Mouse (Mus musculus): ENCODE results near the gene Glrx3. TPM values are rescaled to one million over a fixed set of nuclear protein-coding genes. Genes with fewer than 3 reads are reported as not detected.
"Not testable (repeated sequence)": the region's sequence is repeated elsewhere in the genome, so short reads cannot be mapped to it uniquely, and the experiment has no call there.

Gene Glrx3
- polyA plus RNA-seq, 1 experiment from 2014 or later: 212 TPM

DNA sequence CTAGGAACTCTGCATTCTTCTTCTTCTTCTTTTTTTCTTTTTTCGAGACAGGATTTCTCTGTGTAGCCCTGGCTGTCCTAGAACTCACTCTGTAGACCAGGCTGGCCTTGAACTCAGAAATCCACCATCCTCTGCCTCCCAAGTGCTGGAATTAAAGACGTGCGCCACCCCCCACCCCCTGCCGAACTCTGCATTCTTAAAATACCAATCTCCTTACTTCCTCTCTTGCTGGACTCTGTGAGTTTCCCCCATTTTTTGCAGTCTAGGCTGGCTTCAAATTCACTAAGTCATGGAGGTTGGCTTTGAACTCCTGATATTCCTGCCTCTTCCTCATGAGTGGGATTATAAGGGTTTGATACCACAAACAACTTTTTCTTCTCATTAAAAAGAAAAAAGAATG, 10.7 kb upstream of the Glrx3 start:
- H3K9ac ChIP-seq: no peak overlapping the region
- no peaks in the 10 kb centered on the region for H3K27me3 ChIP-seq
- no peak for ATAC-seq (ENCODE audit: insufficient number of reproducible peaks, low FRiP score, low TSS enrichment, low read depth)
- no peaks in the 10 kb centered on the region for H3K9me3 ChIP-seq (replicated peaks)
- no peak overlapping the region for H3K4me3 ChIP-seq (replicated peaks)
- no peak overlapping the region for H3K27ac ChIP-seq (replicated peaks)
- H3K4me1 ChIP-seq: 0 out of 2 replicates have a peak, but pooled peaks cover 2% of the 10 kb centered on the region
- H3K36me3 ChIP-seq: no peaks in the 10 kb centered on the region
- H3K4me2 ChIP-seq (replicated peaks): no peak overlapping the region
- 50% methylated on average over 4 of the region's 4 CpGs for WGBS

DNA sequence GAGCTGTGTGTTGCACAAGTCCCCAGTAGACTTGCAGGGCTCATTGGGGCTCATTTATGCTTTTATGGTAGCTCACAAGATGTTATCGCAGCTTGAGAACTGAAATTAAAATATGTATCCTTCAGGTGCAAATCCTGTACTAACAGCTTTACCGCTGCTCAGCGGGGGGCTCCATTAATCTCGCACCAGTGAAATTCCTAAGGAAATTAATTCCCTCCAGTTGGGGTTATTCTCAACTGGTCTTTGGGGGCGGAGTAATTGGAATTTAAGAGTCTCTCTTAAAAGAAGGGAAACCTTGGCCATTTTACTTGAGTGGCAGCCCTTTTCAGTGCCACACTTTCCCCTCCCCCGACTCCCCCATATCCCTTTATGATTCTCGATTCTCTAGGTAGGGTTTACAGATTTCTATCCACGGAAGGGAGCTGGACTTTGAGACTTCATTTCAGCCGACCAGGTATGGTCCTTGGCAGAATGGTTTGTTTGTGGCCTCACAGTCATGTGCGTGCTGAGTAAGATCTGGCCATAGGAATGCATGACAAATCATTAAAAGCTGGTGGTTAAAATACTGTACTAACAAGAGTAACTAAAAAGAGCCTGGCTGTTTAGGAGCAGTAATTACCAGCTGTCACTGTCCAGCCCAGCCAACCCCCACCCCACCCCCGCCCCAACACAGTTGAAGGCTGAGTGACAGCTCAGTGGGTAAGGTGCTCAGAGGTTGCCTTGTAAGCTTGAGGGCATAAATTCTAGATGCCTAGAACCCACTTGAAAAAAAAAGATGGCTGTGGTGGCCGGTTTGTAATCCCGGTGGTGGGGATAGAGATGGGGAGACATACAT, 5.4 kb upstream of the Glrx3 start:
- no peak overlapping the region for H3K4me2 ChIP-seq (replicated peaks)
- no peaks in the 10 kb centered on the region for H3K27me3 ChIP-seq
- H3K27ac ChIP-seq (replicated peaks): no peak overlapping the region
- 0 out of 2 replicates have a peak, but pooled peaks cover 12% of the 10 kb centered on the region for H3K4me1 ChIP-seq
- H3K36me3 ChIP-seq: no peaks in the 10 kb centered on the region
- 35% methylated on average over 13 of the region's 13 CpGs for WGBS
- peak; percentile 65; the same call in 1 of the 2 replicates for ATAC-seq (ENCODE audit: insufficient number of reproducible peaks, low FRiP score, low TSS enrichment, low read depth)
- H3K4me3 ChIP-seq (replicated peaks): no peak overlapping the region
- no peaks in the 10 kb centered on the region for H3K9me3 ChIP-seq (replicated peaks)
- no peak overlapping the region for H3K9ac ChIP-seq

DNA sequence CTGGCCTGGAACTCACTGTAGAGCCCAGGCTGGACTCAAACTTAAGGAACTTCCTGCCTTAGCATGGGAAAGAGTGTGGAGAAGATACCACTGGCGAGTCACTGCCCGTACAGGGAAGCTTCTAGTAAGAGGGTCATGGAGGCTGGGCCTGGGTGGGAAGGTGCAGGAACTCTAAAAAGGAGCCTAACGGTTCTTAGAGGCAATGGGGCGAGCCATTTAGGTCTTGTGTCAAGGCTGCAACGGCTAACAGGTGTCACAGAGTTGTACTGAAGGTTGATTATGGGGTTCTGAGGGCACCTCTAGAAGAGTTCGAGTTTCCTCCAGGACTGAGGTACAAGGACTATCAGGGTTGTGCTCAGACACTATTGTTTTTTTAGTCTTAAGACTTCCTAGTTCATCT, 513 bp upstream of the Glrx3 start:
- H3K27me3 ChIP-seq: no peaks in the 10 kb centered on the region
- no peak overlapping the region for H3K9ac ChIP-seq
- H3K9me3 ChIP-seq (replicated peaks): no peaks in the 10 kb centered on the region
- no peak for ATAC-seq (ENCODE audit: insufficient number of reproducible peaks, low FRiP score, low TSS enrichment, low read depth)
- WGBS: 70% methylated on average over 6 of the region's 6 CpGs
- H3K4me2 ChIP-seq (replicated peaks): peak overlapping the region; percentile 62
- no peaks in the 10 kb centered on the region for H3K36me3 ChIP-seq
- no peak overlapping the region for H3K27ac ChIP-seq (replicated peaks)
- H3K4me1 ChIP-seq: peaks cover 24% of the 10 kb centered on the region
- peak overlapping the region; percentile 98; the same call in 1 of the 2 replicates for H3K4me3 ChIP-seq (replicated peaks)

DNA sequence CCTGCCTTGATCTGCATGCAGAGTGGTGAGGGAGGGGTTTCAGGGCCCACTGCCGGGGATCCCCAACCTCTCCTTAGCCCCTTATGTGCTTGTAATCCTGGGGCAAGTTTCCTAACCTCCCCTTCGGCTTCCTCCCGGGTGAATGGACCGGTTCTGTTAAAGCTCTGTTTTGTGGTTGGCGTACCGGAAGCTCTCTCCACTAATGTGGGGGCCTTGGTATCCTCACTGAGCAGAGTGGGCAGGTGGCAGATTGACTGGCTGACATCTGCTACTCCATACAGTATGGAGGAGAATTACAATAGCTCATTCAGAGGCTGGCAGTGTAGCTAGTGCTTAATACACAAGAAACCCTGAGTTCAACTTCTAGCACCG, 751 bp downstream of the Glrx3 start:
- WGBS: under 1% methylated on average over 7 of the region's 7 CpGs
- peak overlapping the region; percentile 62 for H3K4me2 ChIP-seq (replicated peaks)
- no peaks in the 10 kb centered on the region for H3K9me3 ChIP-seq (replicated peaks)
- H3K4me1 ChIP-seq: peaks cover 24% of the 10 kb centered on the region
- H3K36me3 ChIP-seq: no peaks in the 10 kb centered on the region
- ATAC-seq (ENCODE audit: insufficient number of reproducible peaks, low FRiP score, low TSS enrichment, low read depth): no peak
- peak overlapping the region; percentile 98 for H3K4me3 ChIP-seq (replicated peaks)
- H3K27ac ChIP-seq (replicated peaks): peak overlapping the region; percentile 90
- H3K9ac ChIP-seq: peak overlapping the region; percentile 96
- no peaks in the 10 kb centered on the region for H3K27me3 ChIP-seq

DNA sequence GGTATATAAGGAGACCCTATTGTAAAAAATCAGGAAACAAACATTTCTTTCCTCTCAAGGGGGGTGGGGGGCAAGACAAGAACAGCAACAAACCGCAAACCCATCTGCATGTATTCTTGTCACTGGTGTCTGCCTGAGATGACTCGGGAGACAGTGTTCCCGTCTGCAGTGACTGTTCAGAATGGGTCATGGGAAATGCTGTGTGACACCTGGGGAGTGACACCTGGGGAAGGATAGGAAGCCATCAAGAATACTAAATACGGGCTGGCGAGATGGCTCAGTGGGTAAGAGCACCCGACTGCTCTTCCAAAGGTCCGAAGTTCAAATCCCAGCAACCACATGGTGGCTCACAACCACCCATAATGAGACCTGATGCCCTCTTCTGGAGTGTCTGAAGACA, 1.5 kb downstream of the Glrx3 start:
- H3K27me3 ChIP-seq; H3K36me3 ChIP-seq; H3K9me3 ChIP-seq (replicated peaks); ATAC-seq (ENCODE audit: insufficient number of reproducible peaks, low FRiP score, low TSS enrichment, low read depth): not testable (repeated sequence)
- peak overlapping the region; percentile 90; the same call in 1 of the 2 replicates for H3K27ac ChIP-seq (replicated peaks)
- 0 out of 2 replicates have a peak overlapping the region, but pooled peaks have one; percentile 96 for H3K9ac ChIP-seq
- H3K4me2 ChIP-seq (replicated peaks): peak overlapping the region; percentile 62
- peak overlapping the region; percentile 98 for H3K4me3 ChIP-seq (replicated peaks)
- H3K4me1 ChIP-seq: peaks cover 24% of the 10 kb centered on the region
- WGBS: 72% methylated on average over 7 of the region's 7 CpGs

DNA sequence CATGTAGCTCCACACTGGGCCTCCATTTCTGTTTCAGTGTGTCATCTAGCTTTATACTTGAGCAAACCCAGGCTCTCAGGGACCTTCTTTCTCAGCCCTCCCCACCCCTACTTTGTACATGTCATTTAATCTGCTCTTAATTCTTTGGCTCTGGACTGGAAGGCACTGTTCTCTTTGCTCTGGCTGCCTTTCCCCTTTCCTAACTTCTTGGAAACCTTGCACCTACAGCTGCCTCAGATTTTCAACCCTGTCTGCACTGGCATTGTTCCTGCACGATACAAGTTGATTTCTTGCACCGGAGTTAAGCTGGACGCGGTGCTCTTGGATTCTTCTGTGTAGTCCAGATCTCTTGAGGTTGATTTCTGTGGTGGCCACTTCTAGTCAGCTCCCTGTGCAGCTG, 5.5 kb downstream of the Glrx3 start:
- H3K4me1 ChIP-seq: peaks cover 24% of the 10 kb centered on the region
- 64% methylated on average over 4 of the region's 4 CpGs for WGBS
- no peak overlapping the region for H3K4me2 ChIP-seq (replicated peaks)
- H3K36me3 ChIP-seq: peaks cover 21% of the 10 kb centered on the region; the same call in 1 of the 2 replicates
- no peaks in the 10 kb centered on the region for H3K9me3 ChIP-seq (replicated peaks)
- H3K9ac ChIP-seq: no peak overlapping the region
- H3K27ac ChIP-seq (replicated peaks): 0 out of 2 replicates have a peak overlapping the region, but pooled peaks have one; percentile 48
- no peak overlapping the region for H3K4me3 ChIP-seq (replicated peaks)
- no peak for ATAC-seq (ENCODE audit: insufficient number of reproducible peaks, low FRiP score, low TSS enrichment, low read depth)
- no peaks in the 10 kb centered on the region for H3K27me3 ChIP-seq

DNA sequence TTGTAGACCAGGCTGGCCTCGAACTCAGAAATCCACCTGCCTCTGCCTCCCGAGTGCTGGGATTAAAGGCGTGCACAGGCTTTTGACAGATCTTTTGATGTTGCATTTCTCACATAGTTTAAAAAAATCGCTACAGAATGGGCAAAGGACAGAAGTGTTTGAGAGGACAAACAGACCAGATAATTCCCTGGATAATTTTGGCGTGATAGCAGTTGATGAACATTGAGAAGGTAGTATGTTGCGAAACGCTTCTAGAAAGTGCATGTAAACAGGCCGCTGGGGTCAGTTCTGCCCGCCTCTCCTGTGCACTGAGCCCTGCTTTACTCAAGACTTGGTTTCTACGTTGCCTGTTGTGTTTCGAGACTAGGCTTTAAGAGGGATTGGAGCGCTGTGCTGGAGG, 7.9 kb downstream of the Glrx3 start:
- no peak for ATAC-seq (ENCODE audit: insufficient number of reproducible peaks, low FRiP score, low TSS enrichment, low read depth)
- H3K9me3 ChIP-seq (replicated peaks): no peaks in the 10 kb centered on the region
- H3K27me3 ChIP-seq: no peaks in the 10 kb centered on the region
- no peak overlapping the region for H3K4me3 ChIP-seq (replicated peaks)
- H3K4me2 ChIP-seq (replicated peaks): no peak overlapping the region
- H3K36me3 ChIP-seq: peaks cover 38% of the 10 kb centered on the region; the same call in 1 of the 2 replicates
- peaks cover 12% of the 10 kb centered on the region for H3K4me1 ChIP-seq
- no peak overlapping the region for H3K9ac ChIP-seq
- WGBS: 94% methylated on average over 12 of the region's 12 CpGs
- H3K27ac ChIP-seq (replicated peaks): no peak overlapping the region

DNA sequence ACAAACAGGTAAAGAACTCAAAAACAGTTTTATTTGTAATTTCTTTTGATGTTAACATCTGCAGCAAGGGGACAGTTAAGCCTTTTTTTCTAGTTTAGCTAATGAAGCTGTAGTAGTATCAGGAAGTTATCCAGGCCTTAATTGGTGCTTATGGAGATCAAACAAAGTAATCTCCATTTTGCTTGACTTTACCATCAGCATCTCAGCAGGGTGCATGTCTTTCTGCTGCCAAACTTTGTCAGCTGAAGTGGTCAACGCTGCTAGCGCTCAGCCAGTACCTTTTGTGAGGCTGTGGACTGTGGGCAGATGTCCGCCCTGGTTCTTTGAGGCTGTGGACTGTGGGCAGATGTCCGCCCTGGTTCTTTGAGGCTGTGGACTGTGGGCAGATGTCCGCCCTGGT, 24.0 kb downstream of the Glrx3 start:
- H3K4me2 ChIP-seq (replicated peaks): no peak overlapping the region
- no peak overlapping the region for H3K9ac ChIP-seq
- no peaks in the 10 kb centered on the region for H3K27me3 ChIP-seq
- no peak for ATAC-seq (ENCODE audit: insufficient number of reproducible peaks, low FRiP score, low TSS enrichment, low read depth)
- H3K9me3 ChIP-seq (replicated peaks): no peaks in the 10 kb centered on the region
- 87% methylated on average over 5 of the region's 5 CpGs for WGBS
- peaks cover 57% of the 10 kb centered on the region for H3K36me3 ChIP-seq
- no peak overlapping the region for H3K27ac ChIP-seq (replicated peaks)
- 0 out of 2 replicates have a peak, but pooled peaks cover 2% of the 10 kb centered on the region for H3K4me1 ChIP-seq
- H3K4me3 ChIP-seq (replicated peaks): no peak overlapping the region

DNA sequence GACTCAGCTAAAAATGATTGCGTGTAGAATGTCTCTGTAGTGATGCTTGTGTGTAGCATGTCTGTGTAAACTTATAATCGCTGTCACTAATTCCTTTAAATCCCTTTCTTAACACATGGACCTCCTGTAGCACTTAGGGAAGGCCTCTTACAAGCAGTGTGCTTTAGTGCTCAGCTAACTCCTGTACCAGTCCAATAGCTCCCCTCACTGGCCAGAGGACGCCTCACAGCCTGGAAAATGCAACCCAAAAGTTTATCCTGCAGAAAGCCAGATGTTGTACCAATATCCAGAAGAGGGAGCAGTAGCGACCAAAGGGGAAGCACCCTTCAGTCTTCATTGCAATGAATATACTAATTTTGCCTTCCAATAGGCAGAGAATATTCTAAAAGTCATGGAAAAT, 30.8 kb downstream of the Glrx3 start:
- ATAC-seq (ENCODE audit: insufficient number of reproducible peaks, low FRiP score, low TSS enrichment, low read depth): no peak
- Histone ChIP-seq H3K4me1 (no peaks in the 10 kb centered on the region), H3K4me3 (replicated peaks) (no peak overlapping the region), H3K9me3 (replicated peaks) (no peaks in the 10 kb centered on the region), H3K27ac (replicated peaks) (no peak overlapping the region), H3K4me2 (replicated peaks) (no peak overlapping the region), H3K9ac (no peak overlapping the region), H3K27me3 (no peaks in the 10 kb centered on the region), H3K36me3 (peaks cover 47% of the 10 kb centered on the region)
- WGBS: 68% methylated on average over 4 of the region's 4 CpGs

DNA sequence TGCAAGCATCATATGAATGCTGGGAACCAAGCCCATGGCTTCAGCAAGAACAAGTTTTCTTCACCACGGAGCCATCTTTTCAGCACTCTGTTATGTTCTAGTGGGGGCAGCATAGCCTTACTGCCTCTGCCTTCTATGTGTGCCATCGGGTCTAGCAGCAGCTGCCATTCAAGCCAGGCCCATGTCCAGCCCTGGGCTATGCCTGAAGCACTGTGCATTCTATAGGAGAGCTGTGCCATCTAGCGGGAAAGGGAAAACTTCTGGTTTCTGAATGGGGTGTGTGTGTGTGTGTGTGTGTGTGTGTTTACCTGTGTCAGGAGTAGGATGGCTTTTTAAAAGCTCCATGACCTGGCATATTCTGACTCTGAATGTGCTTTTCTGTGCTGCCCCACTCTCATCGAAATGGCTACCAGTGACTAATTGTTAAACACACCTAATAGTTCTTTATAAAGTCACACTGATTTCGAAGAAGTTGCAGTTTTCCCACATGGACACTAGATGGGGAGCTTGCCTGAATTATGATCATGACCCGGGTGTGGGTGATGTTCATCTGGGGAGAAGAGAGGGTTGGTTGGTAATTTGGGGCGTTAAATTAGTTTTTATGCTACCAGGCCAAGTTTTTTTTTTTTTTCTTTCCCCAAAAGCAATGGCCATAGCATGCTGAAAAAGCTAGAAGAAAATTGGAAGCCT, 34.2 kb downstream of the Glrx3 start:
- Histone ChIP-seq H3K36me3 (peaks cover 18% of the 10 kb centered on the region), H3K9ac (no peak overlapping the region), H3K27me3 (no peaks in the 10 kb centered on the region), H3K4me1 (no peaks in the 10 kb centered on the region; the same call in 1 of the 2 replicates), H3K9me3 (replicated peaks) (no peaks in the 10 kb centered on the region), H3K4me2 (replicated peaks) (no peak overlapping the region), H3K27ac (replicated peaks) (no peak overlapping the region), H3K4me3 (replicated peaks) (no peak overlapping the region)
- no peak for ATAC-seq (ENCODE audit: insufficient number of reproducible peaks, low FRiP score, low TSS enrichment, low read depth)
- WGBS: 53% methylated on average over 7 of the region's 7 CpGs

DNA sequence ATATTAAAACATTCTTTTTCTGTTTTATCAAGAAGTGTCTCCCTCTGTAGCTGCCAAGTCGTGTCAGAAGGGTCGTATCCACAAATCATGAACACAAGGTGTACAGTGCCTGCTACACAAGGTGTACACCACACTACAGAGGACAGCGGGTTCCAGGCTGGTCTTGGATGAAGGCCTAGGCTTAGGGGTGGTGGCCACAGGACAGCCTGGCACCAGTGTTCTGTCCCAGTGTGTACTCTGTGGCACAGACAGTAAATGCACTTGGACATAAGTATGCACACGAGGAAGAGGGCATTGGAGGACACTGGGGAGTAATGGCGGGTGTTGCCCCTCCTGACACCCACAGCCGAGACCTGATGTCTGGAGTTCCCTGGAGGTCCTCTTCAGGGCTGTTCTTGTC, 34.7 kb downstream of the Glrx3 start:
- no peaks in the 10 kb centered on the region; the same call in 1 of the 2 replicates for H3K4me1 ChIP-seq
- H3K27me3 ChIP-seq: peaks cover 2% of the 10 kb centered on the region; the same call in 1 of the 2 replicates
- H3K4me3 ChIP-seq (replicated peaks): no peak overlapping the region
- WGBS: 85% methylated on average over 6 of the region's 6 CpGs
- H3K9me3 ChIP-seq (replicated peaks): no peaks in the 10 kb centered on the region
- peaks cover 12% of the 10 kb centered on the region; the same call in 1 of the 2 replicates for H3K36me3 ChIP-seq
- H3K27ac ChIP-seq (replicated peaks): no peak overlapping the region
- ATAC-seq (ENCODE audit: insufficient number of reproducible peaks, low FRiP score, low TSS enrichment, low read depth): no peak
- no peak overlapping the region for H3K9ac ChIP-seq
- no peak overlapping the region for H3K4me2 ChIP-seq (replicated peaks)

Measured in embryonic facial prominence, embryonic 15.5 days (tissue).